Mouse (Mus musculus) liver, adult (tissue): ENCODE results near the gene Fsd1.

Source experiments
- GATA4 ChIP-seq: IDR thresholded peaks from 2 replicates; pipeline ENCODE4 v1.6.1; 2014; ENCODE audit warnings: mild to moderate bottlenecking, low read length; ENCODE audit not compliant: insufficient replicate concordance

Fsd1 gene

DNA sequence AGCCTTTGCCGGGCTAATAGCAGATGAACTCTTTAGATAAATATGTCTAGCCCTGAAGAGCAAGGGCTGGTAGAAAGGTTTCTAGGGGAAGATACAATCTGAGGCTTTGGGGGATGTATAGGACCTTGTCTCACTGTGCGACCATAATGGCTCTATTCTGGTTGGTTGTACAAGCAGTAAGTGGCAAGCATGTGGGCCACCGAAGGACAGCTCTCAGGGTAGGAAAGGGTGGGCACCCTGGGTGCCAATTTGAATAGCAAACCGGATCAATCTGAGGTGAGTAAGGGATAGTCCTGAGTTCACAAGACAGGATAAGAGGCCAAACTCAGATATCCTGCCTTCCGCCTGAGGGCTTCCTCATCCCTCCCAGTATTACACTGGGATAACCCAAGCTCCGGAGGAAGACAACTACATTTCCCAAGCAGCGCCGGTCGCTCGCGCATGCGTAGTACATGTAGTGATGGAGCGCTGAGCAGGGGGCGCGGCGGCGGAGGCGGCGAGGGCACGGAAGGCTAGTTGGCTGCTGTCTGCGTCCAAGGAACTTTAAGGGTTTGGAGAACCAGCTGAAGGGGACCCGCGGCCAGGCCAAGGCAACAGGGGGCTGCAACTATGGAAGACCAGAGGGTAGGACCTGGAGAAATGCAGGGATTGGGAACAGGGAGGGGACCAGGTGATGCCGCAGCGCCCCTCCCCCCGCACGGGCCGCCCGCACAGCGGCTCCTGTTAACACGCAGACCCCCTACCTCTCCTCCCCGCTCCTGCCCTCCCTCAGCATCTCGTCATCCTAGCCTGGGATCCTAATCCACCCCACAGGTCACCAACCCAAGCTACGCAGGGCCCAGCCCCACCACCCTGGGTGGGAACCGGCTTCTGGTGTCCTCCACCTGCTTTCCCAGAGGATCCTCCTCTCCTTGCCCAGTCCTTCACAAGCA is at the start of gene Fsd1:
TSS of gene Fsd1 (plus strand) at position 480 of the 932 bp plus-strand sequence.
- TF ChIP-seq GATA4 = no peak

DNA sequence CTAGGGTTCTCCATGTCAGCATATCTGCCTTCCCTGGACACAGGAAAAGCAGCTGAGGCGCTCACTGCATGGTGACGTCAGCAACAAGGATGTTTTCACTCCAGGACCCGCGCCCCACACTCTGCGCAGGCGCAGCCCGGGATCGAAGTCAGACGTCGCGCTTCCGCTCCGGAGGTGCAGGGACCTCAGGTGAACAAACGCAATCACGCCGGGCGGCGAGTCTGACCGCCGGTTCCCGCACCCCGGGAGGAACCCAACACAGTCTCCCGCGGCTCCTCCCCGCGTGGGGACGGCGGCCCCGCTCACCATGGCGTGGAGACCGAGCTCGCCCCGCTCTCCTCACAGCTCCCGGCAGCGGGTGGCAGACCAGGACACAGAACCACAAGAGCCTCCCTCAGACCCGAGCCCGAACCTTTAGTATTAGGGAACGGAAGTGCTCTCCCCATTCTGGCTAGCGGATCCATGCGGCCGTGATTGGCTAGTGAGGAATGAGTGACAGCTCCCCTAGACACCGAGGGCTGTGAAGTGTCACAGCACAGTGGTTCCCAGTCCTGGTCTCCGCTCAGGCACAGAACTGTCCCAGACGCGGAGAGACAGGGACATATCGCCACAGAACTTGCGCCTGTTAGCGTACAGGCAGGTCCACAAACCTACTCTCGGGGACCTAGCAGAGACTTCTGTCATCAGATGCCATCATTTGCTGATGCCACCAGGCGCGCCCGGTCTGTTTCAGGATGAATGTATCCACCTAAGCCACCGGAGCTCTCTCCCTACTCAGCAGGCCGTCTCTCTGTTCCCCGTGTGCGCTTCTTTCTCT is 41.2 kb upstream of the Fsd1 start:
- peak; percentile 33; the same call in 1 of the 2 replicates for TF ChIP-seq GATA4

DNA sequence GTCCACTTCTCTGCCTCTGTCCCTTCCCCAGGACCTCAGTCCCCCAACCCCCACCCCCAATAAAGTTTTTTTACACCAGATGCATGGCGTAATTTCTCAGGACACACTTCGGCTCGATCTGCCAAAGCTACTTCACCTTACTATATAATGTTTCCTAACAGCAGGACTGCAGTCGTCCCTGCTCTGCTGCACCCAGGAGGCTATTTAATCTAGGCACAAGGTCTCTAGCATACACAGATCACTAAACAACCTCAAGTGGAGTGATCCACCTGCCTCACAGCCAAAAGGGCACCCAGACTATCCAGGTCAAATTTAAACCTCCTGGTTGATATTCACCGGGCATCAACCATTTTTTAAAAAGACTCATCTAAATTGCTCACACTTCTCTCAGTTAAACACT is 40.6 kb upstream of the Fsd1 start:
- TF ChIP-seq GATA4 = no peak

DNA sequence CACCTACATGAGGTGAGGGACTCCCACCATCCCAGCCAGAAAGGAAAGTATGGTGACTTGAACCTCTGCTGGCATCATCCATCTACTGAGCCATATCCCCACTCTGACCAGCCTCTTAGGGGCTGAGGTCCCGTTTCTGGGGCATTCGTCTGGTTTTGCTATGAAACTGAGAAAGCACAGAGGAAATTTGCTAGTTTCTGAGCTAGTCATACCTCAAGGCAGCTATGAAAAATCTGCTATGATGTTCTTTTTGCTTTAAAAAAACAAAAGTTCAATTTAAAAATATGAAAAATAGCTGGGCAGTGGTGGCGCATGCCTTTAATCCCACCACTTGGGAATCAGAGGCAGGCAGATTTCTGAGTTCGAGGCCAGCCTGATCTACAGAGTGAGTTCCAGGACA is 37.7 kb upstream of the Fsd1 start:
- TF ChIP-seq GATA4 = no peak

DNA sequence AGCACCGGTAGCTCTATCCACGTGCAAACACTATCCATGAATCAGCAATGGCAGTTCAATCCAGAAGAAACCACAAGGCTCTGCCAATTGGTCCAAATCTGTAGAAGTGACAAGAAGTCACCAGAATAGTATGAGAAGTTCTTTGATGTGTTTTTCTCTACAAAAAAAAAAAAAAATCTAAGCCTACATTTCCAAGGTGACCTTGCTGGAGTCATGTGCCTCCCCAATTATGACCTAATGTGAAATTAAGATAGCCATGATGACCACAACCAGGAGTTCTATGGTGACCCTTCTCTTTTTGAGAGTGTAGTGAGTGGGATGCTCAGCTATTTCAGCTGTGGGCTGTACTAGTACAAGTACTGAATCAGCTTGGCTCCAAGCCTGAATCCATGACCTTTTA is 36.9 kb upstream of the Fsd1 start, which contains the start of gene Zfp119b:
TSS of gene Zfp119b (minus strand) at position 101 of the 400 bp plus-strand sequence.
- no peak for TF ChIP-seq GATA4

DNA sequence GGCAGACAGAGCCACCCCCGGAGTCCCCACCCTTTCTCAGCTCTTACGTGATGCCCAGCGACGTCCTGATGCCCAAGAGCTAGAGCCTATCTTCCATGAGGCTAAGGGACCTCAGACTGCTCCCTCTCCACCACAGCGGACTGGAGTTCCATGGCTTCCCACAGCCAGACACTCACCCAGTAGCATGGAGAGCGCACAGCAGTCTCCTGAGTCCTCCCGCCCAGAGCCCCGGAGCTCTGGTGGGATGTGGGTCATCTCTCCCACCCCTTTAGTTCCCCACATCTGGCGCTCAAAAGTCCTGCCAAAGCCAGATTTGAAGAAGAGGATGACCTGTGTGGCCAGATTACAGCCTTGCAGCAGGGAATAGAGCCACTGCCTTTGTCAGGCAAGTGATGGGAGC is 35.7 kb upstream of the Fsd1 start:
- no peak for TF ChIP-seq GATA4

DNA sequence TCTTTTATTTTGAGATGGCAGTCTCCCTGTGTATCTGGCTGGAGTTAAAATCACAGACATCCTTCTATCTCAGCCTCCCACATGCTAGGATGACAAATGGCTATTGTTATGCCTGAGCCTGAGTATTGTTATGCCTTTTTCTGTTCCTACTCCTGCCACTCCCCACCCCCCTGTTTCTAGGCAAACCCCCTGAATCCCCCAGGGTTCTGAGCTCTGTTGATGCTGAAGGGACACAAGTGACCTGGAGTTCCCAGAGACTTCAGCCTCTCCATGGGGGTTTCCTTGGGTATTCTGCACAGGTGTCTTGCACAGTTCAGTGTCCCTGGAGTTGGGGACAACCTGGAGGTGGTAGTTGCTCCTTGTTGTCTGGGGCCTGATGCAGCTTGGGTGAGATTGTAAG is 34.3 kb upstream of the Fsd1 start:
- TF ChIP-seq GATA4 = no peak

DNA sequence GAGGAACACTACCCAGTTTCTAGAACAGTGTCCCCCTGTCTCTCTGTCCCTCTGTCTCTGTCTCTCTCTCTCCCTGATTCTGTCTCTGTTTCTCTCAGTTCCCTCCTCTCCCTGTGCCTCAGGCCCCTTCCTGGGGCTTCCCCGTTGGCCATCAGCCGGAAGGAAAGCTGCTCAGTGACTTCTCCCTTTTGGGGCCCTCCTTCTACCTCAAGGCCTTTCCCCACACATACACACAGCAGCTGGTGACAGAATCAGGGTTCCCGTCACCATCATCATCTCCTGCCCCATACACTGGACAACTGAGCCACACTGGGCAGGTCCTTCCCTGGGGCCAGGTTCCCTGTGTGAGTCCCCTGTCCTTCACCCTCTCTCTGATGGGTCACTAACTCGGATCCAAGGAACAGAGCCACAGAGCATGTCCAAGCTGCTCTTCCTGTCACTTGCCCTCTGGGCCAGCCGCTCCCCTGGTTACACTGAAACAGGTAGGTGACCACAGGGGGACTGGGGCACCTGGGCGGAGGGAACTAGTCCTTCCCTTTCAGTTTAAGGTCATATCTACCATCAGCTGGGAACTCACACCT is 33.8 kb upstream of the Fsd1 start, which contains the start of gene Ebi3:
TSS of gene Ebi3 (plus strand) at position 194 of the 581 bp plus-strand sequence.
- TF ChIP-seq GATA4 = no peak

DNA sequence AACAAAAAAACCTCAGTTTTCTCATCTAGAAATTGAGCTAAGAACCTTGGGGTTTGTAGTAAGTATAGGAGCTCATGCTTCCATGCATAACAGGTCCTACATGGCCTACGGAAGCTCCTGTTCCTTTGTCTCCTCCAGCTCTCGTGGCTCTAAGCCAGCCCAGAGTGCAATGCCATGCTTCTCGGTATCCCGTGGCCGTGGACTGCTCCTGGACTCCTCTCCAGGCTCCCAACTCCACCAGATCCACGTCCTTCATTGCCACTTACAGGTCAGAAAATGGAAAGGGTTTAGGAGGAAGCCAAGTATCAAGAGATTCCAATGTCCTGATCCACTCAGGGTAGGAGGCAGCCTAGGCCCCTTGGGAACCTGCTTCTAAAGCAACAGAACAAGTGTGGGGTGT is 32.6 kb upstream of the Fsd1 start:
- no peak for TF ChIP-seq GATA4

DNA sequence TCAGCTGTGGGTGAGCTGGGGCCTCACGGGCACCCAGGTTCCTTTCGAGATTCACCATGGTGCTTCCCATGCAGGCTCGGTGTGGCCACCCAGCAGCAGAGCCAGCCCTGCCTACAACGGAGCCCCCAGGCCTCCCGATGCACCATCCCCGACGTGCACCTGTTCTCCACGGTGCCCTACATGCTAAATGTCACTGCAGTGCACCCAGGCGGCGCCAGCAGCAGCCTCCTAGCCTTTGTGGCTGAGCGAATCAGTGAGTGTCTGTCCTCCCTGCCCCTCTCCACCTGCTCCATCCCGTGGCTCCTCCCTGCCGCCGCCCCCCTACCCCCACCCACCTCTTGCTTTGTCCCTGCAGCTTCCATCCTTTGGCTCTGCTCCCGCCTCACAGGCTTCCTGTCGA is 32.1 kb upstream of the Fsd1 start:
- TF ChIP-seq GATA4 = no peak

DNA sequence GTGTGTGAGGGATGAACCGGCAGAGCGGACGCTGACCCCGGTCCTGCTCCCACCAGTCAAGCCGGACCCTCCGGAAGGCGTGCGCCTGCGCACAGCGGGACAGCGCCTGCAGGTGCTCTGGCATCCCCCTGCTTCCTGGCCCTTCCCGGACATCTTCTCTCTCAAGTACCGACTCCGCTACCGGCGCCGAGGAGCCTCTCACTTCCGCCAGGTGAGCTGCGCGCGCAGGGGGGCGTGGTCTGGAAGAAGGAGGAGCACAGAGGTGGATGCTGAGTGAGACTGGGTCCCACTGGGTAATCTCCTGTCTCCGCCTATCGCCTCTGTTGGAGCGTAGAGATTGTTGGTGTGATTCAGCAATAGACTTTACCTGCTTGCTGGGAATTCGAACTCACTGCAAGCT is 30.2 kb upstream of the Fsd1 start:
- no peak for TF ChIP-seq GATA4

DNA sequence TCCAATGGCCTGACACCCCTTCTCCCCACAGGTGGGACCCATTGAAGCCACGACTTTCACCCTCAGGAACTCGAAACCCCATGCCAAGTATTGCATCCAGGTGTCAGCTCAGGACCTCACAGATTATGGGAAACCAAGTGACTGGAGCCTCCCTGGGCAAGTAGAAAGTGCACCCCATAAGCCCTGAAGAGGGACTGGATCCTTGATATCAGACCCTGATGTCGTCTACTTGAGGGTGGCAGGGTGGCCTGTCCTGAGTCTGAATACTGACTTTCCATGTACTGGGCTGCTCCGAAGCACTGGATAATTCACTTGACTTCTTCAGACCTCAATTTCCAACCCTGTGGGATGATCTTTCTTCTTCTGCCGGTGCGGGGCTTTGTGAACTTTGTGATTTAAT is 29.7 kb upstream of the Fsd1 start:
- no peak for TF ChIP-seq GATA4

DNA sequence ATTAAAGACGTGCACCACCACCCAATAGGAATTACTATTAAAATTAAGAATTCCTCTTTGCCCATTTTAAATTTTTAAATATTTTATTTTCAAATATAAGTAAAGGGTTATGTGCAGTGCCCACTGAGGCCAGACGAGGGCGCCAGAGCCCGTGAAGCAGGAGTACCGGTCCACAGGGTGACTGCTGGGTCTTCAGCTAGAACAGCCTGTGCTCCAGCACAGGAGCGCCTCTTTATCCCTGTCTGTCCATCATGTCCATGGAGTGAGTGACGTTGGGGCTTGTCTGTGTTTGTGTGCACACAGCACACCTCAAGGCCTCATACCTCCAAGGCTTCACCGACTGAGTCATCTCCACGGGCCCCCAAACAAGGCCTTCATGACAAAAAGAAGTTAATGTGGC is 29.1 kb upstream of the Fsd1 start:
- TF ChIP-seq GATA4 = no peak

DNA sequence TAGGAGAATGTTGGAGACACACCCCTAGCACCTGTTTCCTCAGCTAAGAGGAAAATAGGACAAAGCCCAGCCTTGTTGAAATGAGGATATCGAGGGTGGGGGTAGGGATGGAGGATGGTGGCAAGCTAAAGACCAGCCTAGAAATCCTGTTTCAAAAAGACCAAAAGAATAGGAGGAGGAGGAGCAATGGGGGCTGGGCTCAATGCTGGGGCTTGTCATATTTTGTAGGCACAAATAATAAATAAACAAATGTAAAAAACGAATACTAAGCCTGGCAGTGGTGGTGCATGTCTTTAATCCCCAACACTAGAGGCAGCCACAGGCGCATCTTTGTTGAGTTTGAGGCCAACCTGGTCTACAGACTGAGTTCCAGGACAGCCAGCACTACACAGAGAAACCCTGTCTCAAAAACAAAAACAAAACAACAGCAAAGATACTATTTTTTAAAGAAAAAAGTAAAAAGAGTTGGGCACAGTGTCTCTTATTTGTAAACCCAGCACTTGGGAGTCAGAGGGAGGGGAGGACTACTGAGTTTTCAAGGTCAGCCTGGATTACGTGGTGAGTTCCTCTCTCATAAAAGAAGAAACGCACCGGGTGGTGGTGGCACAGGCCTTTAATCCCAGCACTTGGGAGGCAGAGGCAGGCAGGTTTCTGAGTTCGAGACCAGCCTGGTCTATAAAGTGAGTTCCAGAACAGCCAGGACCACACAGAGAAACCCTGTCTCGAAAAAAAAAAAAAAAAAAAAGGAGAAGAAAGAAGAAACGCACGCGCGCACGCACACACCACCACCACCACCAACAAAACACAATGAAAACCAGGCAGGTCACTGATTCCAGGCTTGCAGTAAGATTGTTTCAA is 28.4 kb upstream of the Fsd1 start:
- TF ChIP-seq GATA4 = no peak

DNA sequence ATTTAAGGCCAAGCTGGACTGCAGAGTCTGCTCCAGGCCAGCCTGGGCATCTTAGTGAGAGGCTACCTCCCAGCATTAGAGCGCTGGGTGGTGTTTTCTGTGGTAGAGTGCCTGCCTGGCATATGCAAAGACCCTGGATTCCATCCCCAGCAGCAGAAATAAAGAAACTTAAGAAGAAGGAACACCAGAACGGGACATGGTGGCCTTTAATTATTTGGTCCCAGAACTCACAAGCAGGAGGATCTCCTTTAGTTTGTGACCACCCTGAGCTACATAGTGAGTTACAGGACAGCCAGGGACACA is 27.8 kb upstream of the Fsd1 start:
- no peak for TF ChIP-seq GATA4
